In the genomic region with DNA sequence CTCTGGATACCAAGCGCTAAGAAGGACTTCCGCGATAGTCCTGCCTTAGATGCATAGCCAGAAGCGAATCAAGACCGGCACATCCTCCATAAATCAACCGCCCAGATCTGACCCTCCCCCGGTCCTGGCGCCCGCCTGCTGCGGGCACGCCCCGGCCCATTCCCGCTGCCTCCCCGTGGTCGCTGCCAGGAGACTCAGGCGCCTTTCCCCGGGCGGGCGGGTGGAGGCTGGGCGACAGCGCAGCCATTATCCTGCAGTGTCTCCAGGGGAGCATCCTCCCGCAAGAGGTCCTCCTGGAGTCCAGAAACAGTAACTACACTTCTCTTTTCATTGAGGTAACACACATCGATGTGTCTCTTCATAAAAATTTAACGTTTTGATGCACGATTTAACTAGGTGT, we compare ENCODE assay signal across 8 mouse cellular contexts. TPM values are rescaled to one million over a fixed set of nuclear protein-coding genes. Genes with fewer than 3 reads are reported as not detected.
A peak's percentile ranks its signal among the peaks of the same experiment; 100 is the strongest.
DNase-seq lines count a peak whose midpoint lies in the region; ATAC-seq and TF ChIP-seq lines count a peak whose summit lies in the region.

No protein-coding gene starts in this region.

- no peaks in the 10 kb centered on the region for H3K36me3 ChIP-seq in hindbrain, embryonic 12.5 days
- no peaks in the 10 kb centered on the region for H3K36me3 ChIP-seq in lung, postnatal 0 days (ENCODE audit: insufficient read depth, low read length)

- H3K9me3 ChIP-seq in hindbrain, embryonic 12.5 days (replicated peaks) = no peaks in the 10 kb centered on the region
- H3K9me3 ChIP-seq in lung, postnatal 0 days (ENCODE audit: low read length) = no peaks in the 10 kb centered on the region

- H3K27me3 ChIP-seq in hindbrain, embryonic 12.5 days = peaks cover 6% of the 10 kb centered on the region; the same call in 1 of the 2 replicates
- H3K27me3 ChIP-seq in lung, postnatal 0 days (replicated peaks; ENCODE audit: insufficient read depth, low read length) = no peaks in the 10 kb centered on the region

- TF ChIP-seq EP300 in lung, postnatal 0 days (IDR thresholded peaks at IDR 0.05) = no peak

- ATAC-seq in hindbrain, embryonic 12.5 days (ENCODE audit: low FRiP score) = no peak
- ATAC-seq in lung, postnatal 0 days = peak; percentile 98

- peaks cover 5% of the 10 kb centered on the region; the same call in 1 of the 2 replicates for H3K4me1 ChIP-seq in hindbrain, embryonic 12.5 days
- H3K4me1 ChIP-seq in lung, postnatal 0 days (ENCODE audit: insufficient read depth, low read depth, low read length) = no peaks in the 10 kb centered on the region

- WGBS in hindbrain, embryonic 12.5 days = 2% methylated on average over 25 of the region's 25 CpGs
- WGBS in lung, postnatal 0 days = 3% methylated on average over 25 of the region's 25 CpGs

- H3K27ac ChIP-seq in hindbrain, embryonic 12.5 days = no peak overlapping the region
- H3K27ac ChIP-seq in lung, postnatal 0 days (ENCODE audit: low read length) = no peak overlapping the region

- peak overlapping the region; percentile 63 for H3K4me2 ChIP-seq in hindbrain, embryonic 12.5 days (replicated peaks)
- peak overlapping the region; percentile 55 for H3K4me2 ChIP-seq in lung, postnatal 0 days (replicated peaks; ENCODE audit: low read depth, low read length)

- peak overlapping the region; percentile 37 for H3K4me3 ChIP-seq in hindbrain, embryonic 12.5 days
- peak overlapping the region; percentile 28 for H3K4me3 ChIP-seq in lung, postnatal 0 days (ENCODE audit: low read depth, low read length)

- peak; percentile 77 for DNase-seq in R1 (ENCODE audit: low read depth, low spot score)
- peak; percentile 22 to 47 for DNase-seq in cerebellum, postnatal 14 days
- peak; percentile 9 to 31 for DNase-seq in frontal cortex, postnatal 36 days (ENCODE audit: low spot score in 2 of 2)
- DNase-seq in layer of hippocampus, postnatal 10 days (ENCODE audit: low spot score in 2 of 2) = peak; percentile 37 to 46
- peak; percentile 86 for DNase-seq in lung, postnatal 0 days (ENCODE audit: low spot score)
- DNase-seq in ovary, adult 18-20 months (ENCODE audit: low spot score) = peak; percentile 61
- peak; percentile 11 to 42 for DNase-seq in thymus, postnatal 10 days (ENCODE audit: low spot score in 2 of 2)

- peak; percentile 69 for TF ChIP-seq CTCF in lung, postnatal 0 days (IDR thresholded peaks at IDR 0.05)

- H3K9ac ChIP-seq in hindbrain, embryonic 12.5 days = peak overlapping the region; percentile 50
- no peak overlapping the region for H3K9ac ChIP-seq in lung, postnatal 0 days (replicated peaks; ENCODE audit: low read depth)

RNA-seq across cellular contexts. Expression of a gene that starts 28.5 kb away (rescaled TPM):
- 16.1 and 17.7 TPM in 2 replicates for polyA plus RNA-seq in hindbrain, embryonic 12.5 days (2016; fragmentation: Nextera tagmentation; extraction: Ambion mirVana)
- total RNA-seq in layer of hippocampus, postnatal 10 days (2021) = 1 to 10 TPM; 7.8 to 8.0 TPM
- polyA plus RNA-seq in lung, postnatal 0 days (2015; fragmentation: Nextera tagmentation; extraction: Ambion mirVana) = 15.6 and 16.9 TPM in 2 replicates

RNA-seq across cellular contexts. Expression of a gene that starts 34.2 kb away (rescaled TPM):
- 6.0 and 6.4 TPM in 2 replicates for polyA plus RNA-seq in hindbrain, embryonic 12.5 days (2016; fragmentation: Nextera tagmentation; extraction: Ambion mirVana)
- 1 to 10 TPM; 4.4 to 5.1 TPM for total RNA-seq in layer of hippocampus, postnatal 10 days (2021)
- polyA plus RNA-seq in lung, postnatal 0 days (2015; fragmentation: Nextera tagmentation; extraction: Ambion mirVana) = 1.8 and 2.8 TPM in 2 replicates

RNA-seq across cellular contexts. Expression of a gene that starts 54.9 kb away (rescaled TPM):
- 33.0 TPM in 2 replicates for polyA plus RNA-seq in hindbrain, embryonic 12.5 days (2016; fragmentation: Nextera tagmentation; extraction: Ambion mirVana)
- 10 to 100 TPM; 41.4 to 46.9 TPM for total RNA-seq in layer of hippocampus, postnatal 10 days (2021)
- polyA plus RNA-seq in lung, postnatal 0 days (2015; fragmentation: Nextera tagmentation; extraction: Ambion mirVana) = 29.0 TPM in 2 replicates

Comparison
In these comparisons a context has a peak if more than half of its experiments do, and no peak if none do; other contexts are left out.
1. DNase-seq: peak in every context shown above with its lines; median percentile 86 in lung, postnatal 0 days; 77 in R1; 61 in ovary, adult 18-20 months; 42 in layer of hippocampus, postnatal 10 days; 34 in cerebellum, postnatal 14 days; 26 in thymus, postnatal 10 days; 20 in frontal cortex, postnatal 36 days.